Mouse (Mus musculus): ENCODE data around the gene Prkrip1.

DNA sequence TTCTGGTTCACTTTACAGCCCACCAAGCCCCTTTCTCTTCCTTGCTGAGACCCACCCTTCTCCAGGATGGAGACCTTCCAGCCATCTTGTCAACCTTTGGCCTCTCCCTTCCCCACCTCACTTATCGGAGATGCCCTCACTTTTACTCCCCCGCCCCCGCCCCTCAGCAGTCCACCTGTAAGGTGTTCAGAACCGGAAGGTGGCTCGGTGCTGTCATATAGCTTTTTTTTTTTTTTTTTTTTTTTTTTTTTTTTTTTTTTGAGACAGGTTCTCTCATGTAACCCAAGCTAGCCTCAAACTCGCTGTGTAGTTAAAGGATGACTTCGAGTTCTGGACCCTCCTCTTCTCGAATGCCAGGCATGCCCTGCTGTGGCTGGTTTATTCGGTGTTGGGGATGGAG, 25.8 kb downstream of the Prkrip1 start:
- TF ChIP-seq CTCF (IDR thresholded peaks at IDR 0.05) (no peak), EP300 (IDR thresholded peaks at IDR 0.05; ENCODE audit: insufficient read depth, low read depth, low read length) (no peak)
